Mouse (Mus musculus) yolk sac, embryonic 10.5 days (tissue): ENCODE data around the gene Efl1.

Experiments used
- DNase-seq: peaks from one replicate; pipeline ENCODE4 v3.0.0-alpha.2; 2017; ENCODE audit warnings: low spot score

The Efl1 gene

DNA sequence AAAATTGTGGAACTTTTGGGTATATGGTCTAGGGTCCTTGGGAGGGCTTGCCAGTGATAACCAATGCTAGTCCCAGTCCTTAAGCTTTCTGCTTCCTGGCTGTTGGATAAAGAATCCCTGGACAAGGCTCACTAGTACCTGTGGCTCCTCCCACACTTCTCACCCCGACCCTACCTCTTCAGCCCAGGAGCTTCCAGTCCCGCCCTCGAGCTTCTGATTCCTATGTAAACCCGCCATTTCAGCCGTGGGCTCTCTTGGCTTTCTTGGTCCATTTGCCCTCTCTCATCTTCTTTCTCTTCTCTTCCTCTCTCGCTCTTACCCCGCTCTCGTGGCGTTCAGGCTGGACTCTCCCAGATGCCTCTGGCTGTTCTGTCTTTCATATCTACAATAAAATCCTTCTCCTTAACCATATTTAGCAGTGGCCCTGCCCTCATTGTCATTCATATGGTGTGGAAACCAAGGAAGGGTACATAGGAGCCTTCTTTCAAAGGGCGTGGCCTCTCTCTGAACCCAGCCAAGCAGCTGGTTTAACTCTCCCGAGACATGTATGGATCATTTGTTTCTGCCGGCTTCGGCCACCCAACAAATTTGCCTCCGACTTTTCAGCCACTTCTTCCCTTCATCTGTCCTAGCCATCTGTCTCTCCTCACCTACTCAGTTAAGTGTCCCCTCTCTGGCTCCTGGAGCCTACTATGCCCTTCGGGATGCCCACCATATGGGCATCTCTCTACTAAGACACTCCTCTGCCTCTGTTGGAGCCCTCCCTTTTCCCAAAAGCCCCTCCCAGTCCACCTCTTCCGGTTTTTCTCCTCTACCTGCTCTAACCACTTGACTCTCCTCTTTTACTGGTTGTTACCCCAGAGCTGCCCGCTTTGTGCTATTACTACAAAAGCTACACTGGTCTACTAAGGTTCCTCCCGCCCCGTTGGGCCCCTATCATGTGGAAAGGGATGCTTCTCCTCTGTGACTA lies 164.1 kb downstream of the Efl1 start:
- DNase-seq, result no peak

DNA sequence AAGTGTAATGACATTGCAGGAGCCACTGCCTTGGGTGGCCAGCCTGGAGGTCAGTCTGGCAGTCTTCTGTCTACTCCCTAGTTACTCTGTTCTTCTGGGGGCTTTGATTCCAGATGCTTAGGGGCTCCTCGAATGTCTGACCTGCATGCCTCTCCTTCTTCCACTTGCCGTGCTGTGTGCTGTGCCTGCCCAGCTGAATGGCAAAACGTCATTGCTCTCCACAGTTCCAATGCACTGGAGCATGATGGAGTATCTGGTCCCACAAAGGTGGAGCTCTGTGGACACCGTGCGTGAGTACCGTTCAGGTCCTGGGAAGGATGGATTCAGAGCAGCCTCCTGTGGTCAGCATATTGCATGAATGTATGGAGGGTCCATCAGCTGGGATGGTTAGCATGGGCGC lies 171.1 kb downstream of the Efl1 start:
- no peak for DNase-seq

DNA sequence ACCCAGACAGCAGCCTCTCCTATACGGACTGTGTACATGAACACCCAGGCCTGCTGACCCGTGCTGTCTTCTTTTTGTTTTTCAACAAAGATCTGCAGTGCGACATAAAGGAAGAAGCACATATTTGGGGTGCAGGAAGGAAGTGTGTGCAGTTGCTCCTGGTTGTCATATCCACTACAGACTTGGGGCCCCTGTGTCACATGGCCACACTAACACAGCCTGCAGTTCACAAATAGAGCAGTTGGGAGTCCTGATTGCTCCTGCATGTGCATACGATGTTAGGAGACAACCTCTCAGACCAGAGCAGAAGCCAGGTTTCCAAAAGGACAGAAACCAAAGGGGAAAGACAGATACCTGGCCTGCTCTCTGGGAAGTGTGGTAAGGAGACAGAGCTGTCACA lies 172.2 kb downstream of the Efl1 start:
- DNase-seq, result no peak

DNA sequence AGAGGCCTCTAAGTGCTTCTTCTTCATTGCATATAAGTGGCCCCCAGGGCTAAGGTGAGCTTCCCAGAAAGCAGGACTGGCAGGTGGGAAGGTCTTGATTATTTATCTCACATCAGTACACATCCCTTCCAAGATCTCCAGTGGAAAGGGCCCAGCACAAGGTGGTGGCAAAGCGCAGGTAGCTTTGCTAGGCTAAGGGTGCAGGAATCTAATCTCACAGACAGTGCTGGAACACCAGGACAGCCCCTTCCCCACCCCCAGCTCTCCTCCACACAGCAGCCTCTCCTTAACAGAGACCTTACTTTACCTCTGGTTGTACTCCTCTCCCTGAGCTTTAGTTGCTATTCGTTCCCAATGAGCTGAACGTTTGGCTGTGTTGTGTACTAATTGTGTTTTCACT lies 173.1 kb downstream of the Efl1 start:
- DNase-seq, result no peak

DNA sequence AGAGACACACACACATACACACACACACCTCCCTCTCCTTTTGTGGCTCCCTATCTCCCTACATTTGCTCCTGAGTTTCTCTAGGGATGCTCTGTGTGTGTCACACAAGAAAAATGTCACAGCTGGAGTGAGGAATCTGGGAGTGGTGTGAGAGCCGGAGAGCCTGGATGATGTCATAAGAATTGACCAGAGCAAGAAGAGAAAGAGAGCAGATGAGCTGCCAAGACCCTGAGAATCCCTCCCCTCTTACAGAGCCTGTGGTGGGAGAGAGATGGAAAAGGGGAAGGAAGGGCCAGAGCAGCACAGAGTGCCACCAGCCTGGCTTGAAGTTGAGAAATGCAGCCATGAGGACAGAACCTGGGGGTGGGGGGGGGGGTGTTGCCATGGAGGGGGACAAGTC lies 174.1 kb downstream of the Efl1 start:
- DNase-seq, result no peak
